Mouse (Mus musculus) limb, embryonic 12.5 days (tissue): ENCODE data around the gene Trpm4. TPM values are rescaled to one million over a fixed set of nuclear protein-coding genes. Genes with fewer than 3 reads are reported as not detected.

Experiments
- ATAC-seq: fragments of 200-750 bp; cut with Nextera tagmentation; 2 replicates; pipeline ENCODE4 v1.8.0; 2017; ENCODE audit warnings: low read depth, moderate TSS enrichment; ENCODE audit not compliant: insufficient number of reproducible peaks, insufficient read depth, low FRiP score, low TSS enrichment
- H3K27ac ChIP-seq: fragments of 300-500 bp; sonication (generic); 2 replicates; pipeline ENCODE4 v1.5.1; 2016; ENCODE audit warnings: mild to moderate bottlenecking, moderate library complexity
- H3K27me3 ChIP-seq: fragments of 300-500 bp; sonication (generic); 2 replicates; pipeline ENCODE4 v1.6.1; 2016; ENCODE audit warnings: mild to moderate bottlenecking, moderate library complexity
- H3K36me3 ChIP-seq: fragments of 300-500 bp; sonication (generic); 2 replicates; pipeline ENCODE4 v1.6.1; 2016; ENCODE audit warnings: mild to moderate bottlenecking, moderate library complexity
- H3K4me1 ChIP-seq: fragments of 300-500 bp; sonication (generic); replicated peaks from 2 replicates; pipeline ENCODE4 v1.6.1; 2016
- H3K4me2 ChIP-seq: fragments of 300-500 bp; sonication (generic); 2 replicates; pipeline ENCODE4 v1.6.1; 2016; ENCODE audit warnings: mild to moderate bottlenecking, moderate library complexity
- H3K4me3 ChIP-seq: fragments of 300-500 bp; sonication (generic); replicated peaks from 2 replicates; pipeline ENCODE4 v1.5.1; 2016; ENCODE audit warnings: mild to moderate bottlenecking
- H3K9ac ChIP-seq: fragments of 300-500 bp; sonication (generic); replicated peaks from 2 replicates; pipeline ENCODE4 v1.6.1; 2016; ENCODE audit warnings: mild to moderate bottlenecking, moderate library complexity
- H3K9me3 ChIP-seq: fragments of 300-500 bp; sonication (generic); 2 replicates; pipeline ENCODE4 v1.6.1; 2016; ENCODE audit warnings: mild to moderate bottlenecking, moderate library complexity
- WGBS: fragments of 180-500 bp; shearing (Covaris S2); methylation state at CpG from one replicate; pipeline ENCODE4 v1.1.7; 2016; 5-methylcytosine and 5-hydroxymethylcytosine counted together
- polyA plus RNA-seq: library from polyadenylated mRNA; unstranded; fragments of >200 nt; fragmentation: Nextera tagmentation; extraction: Ambion mirVana; gene quantifications from 2 replicates; pipeline ENCODE4 v1.2.1, GENCODE M21; 2016

Gene Trpm4
- polyA plus RNA-seq, 1 experiment from 2014 or later, result 16.1 TPM

GRCm38 (mm10) chr7:45331502-45331901, 2.1 kb downstream of the Trpm4 start:
- 0 out of 2 replicates have a peak, but pooled peaks cover under 1% of the 10 kb centered on the region for H3K27me3 ChIP-seq
- H3K9me3 ChIP-seq, result no peaks in the 10 kb centered on the region
- no peak overlapping the region for H3K4me2 ChIP-seq
- no peak for ATAC-seq
- no peak overlapping the region for H3K27ac ChIP-seq
- H3K9ac ChIP-seq, result no peak overlapping the region
- H3K36me3 ChIP-seq, result peaks cover 11% of the 10 kb centered on the region
- H3K4me1 ChIP-seq, result peaks cover 28% of the 10 kb centered on the region
- H3K4me3 ChIP-seq, result no peak overlapping the region
- 78% methylated on average over 6 of the region's 6 CpGs for WGBS

DNA sequence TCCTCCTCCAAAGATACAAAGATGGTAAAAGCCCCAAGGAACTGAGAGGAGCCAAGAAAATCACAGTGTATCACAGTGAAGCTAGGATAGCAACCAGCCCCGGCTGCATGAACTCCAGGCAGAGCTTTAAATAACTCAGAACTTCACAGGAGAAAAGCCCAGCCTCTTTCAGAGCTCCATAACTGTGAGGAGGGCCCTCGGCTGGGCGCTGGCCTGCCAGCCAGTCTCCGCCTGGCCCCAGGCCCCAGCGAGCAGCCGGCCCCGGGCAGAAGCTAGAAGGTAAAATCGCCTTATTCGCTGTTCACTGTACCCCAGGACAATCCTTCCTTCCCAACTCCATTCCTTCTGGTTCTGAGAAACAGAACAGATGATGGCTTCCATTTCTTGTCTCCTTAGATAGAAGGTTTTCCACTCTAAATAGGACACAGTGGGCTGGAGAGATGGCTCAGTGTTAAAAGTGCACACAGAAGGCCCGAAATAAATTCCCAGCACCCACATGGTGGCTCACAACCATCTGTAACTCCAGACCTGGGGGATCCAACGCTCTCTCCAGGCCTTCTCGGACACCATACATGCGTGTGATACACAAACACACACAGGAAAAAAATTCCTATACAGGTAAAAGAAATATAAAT, 4.6 kb downstream of the Trpm4 start:
- no peak overlapping the region for H3K27ac ChIP-seq
- H3K27me3 ChIP-seq, result no peaks in the 10 kb centered on the region
- 76% methylated on average over 13 of the region's 13 CpGs for WGBS
- H3K4me3 ChIP-seq, result no peak overlapping the region
- ATAC-seq, result no peak
- H3K4me2 ChIP-seq, result no peak overlapping the region
- peaks cover 26% of the 10 kb centered on the region for H3K36me3 ChIP-seq
- peaks cover 14% of the 10 kb centered on the region for H3K4me1 ChIP-seq
- H3K9ac ChIP-seq, result no peak overlapping the region
- 0 out of 2 replicates have a peak, but pooled peaks cover 7% of the 10 kb centered on the region for H3K9me3 ChIP-seq

DNA sequence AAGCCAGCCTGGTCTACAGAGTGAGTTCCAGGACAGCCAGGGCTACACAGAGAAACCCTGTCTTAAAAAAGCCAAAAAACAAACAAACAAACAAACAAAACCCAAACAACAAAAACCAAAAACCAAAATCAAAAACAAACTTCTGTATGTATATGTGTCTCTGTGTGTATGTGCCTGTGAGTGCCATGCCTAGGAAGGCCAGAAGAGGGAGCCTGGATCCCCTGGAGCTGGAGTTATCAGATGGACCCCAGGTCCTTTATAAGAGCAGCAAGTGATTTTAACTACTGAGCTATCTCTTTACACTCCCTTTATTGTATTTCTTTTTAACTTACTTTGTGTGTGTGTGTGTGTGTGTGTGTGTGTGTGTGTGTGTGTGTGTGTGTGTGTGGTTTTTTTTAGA, 7.8 kb downstream of the Trpm4 start:
- ATAC-seq, result no peak
- H3K4me1 ChIP-seq, result no peaks in the 10 kb centered on the region
- H3K36me3 ChIP-seq, result peaks cover 38% of the 10 kb centered on the region
- H3K27ac ChIP-seq, result no peak overlapping the region
- no peaks in the 10 kb centered on the region for H3K27me3 ChIP-seq
- 0 out of 2 replicates have a peak, but pooled peaks cover 7% of the 10 kb centered on the region for H3K9me3 ChIP-seq
- H3K4me3 ChIP-seq, result no peak overlapping the region
- H3K4me2 ChIP-seq, result no peak overlapping the region
- H3K9ac ChIP-seq, result no peak overlapping the region

- ATAC-seq, result no peak
- Histone ChIP-seq H3K9ac (no peak overlapping the region), H3K4me3 (no peak overlapping the region), H3K4me1 (no peaks in the 10 kb centered on the region), H3K9me3 (0 out of 2 replicates have a peak, but pooled peaks cover 7% of the 10 kb centered on the region), H3K27ac (no peak overlapping the region), H3K36me3 (peaks cover 44% of the 10 kb centered on the region), H3K4me2 (no peak overlapping the region), H3K27me3 (no peaks in the 10 kb centered on the region)
- 59% methylated on average over 5 of the region's 5 CpGs for WGBS
These were observed 10.5 kb downstream of the Trpm4 start for GRCm38 (mm10) chr7:45323069-45323468.

DNA sequence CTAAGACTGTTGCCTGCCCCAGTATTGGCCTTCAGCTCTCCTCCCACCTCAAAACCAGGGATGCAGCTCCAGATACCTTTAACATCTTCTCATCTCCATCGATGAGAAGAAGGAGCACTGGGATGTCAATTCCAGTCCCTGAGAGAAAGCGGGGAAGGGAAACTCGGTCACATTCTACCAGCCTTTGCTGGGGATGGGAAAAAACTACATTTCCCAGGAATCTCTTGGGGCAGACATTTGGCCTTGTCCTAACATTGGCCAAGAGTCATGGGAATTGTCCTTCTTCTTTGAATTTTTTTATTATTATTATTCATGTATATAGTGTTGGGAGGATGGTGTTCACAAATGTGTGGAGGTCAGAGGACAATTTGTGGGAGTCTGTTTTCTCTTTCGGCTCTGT, 11.3 kb downstream of the Trpm4 start:
- no peak overlapping the region for H3K4me2 ChIP-seq
- no peak overlapping the region for H3K4me3 ChIP-seq
- no peak overlapping the region for H3K27ac ChIP-seq
- peaks cover 48% of the 10 kb centered on the region for H3K36me3 ChIP-seq
- 0 out of 2 replicates have a peak, but pooled peaks cover 7% of the 10 kb centered on the region for H3K9me3 ChIP-seq
- no peak overlapping the region for H3K9ac ChIP-seq
- ATAC-seq, result no peak
- no peaks in the 10 kb centered on the region for H3K4me1 ChIP-seq
- 83% methylated on average over 4 of the region's 4 CpGs for WGBS
- no peaks in the 10 kb centered on the region for H3K27me3 ChIP-seq

GRCm38 (mm10) chr7:45316536-45316935, 17.0 kb downstream of the Trpm4 start:
- no peaks in the 10 kb centered on the region for H3K9me3 ChIP-seq
- H3K4me1 ChIP-seq, result peaks cover 23% of the 10 kb centered on the region
- H3K36me3 ChIP-seq, result peaks cover 30% of the 10 kb centered on the region
- no peak overlapping the region for H3K4me3 ChIP-seq
- H3K4me2 ChIP-seq, result no peak overlapping the region
- 93% methylated on average over 14 of the region's 14 CpGs for WGBS
- no peaks in the 10 kb centered on the region for H3K27me3 ChIP-seq
- ATAC-seq, result no peak
- H3K27ac ChIP-seq, result no peak overlapping the region
- H3K9ac ChIP-seq, result no peak overlapping the region

GRCm38 (mm10) chr7:45315182-45315701, 18.3 kb downstream of the Trpm4 start:
- Histone ChIP-seq H3K27ac (no peak overlapping the region; the same call in 1 of the 2 replicates), H3K36me3 (peaks cover 27% of the 10 kb centered on the region), H3K4me3 (no peak overlapping the region), H3K9ac (no peak overlapping the region), H3K27me3 (no peaks in the 10 kb centered on the region; the same call in 1 of the 2 replicates), H3K4me1 (peaks cover 23% of the 10 kb centered on the region), H3K9me3 (no peaks in the 10 kb centered on the region), H3K4me2 (no peak overlapping the region)
- ATAC-seq, result no peak
- WGBS, result 81% methylated on average over 10 of the region's 10 CpGs

- ATAC-seq, result no peak
- no peaks in the 10 kb centered on the region for H3K9me3 ChIP-seq
- peaks cover 32% of the 10 kb centered on the region for H3K36me3 ChIP-seq
- WGBS, result 23% methylated on average over 9 of the region's 9 CpGs
- H3K4me3 ChIP-seq, result no peak overlapping the region
- H3K27ac ChIP-seq, result peak overlapping the region; percentile 76
- peaks cover 30% of the 10 kb centered on the region for H3K4me1 ChIP-seq
- no peaks in the 10 kb centered on the region; the same call in 1 of the 2 replicates for H3K27me3 ChIP-seq
- H3K9ac ChIP-seq, result peak overlapping the region; percentile 14
- H3K4me2 ChIP-seq, result peak overlapping the region; percentile 13
These were observed 20.1 kb downstream of the Trpm4 start for GRCm38 (mm10) chr7:45313495-45313894.

GRCm38 (mm10) chr7:45312686-45313453, 20.7 kb downstream of the Trpm4 start:
- ATAC-seq, result no peak
- 18% methylated on average over 10 of the region's 10 CpGs for WGBS

GRCm38 (mm10) chr7:45312023-45312422, 21.6 kb downstream of the Trpm4 start:
- Histone ChIP-seq H3K4me2 (no peak overlapping the region), H3K27me3 (no peaks in the 10 kb centered on the region; the same call in 1 of the 2 replicates), H3K36me3 (peaks cover 30% of the 10 kb centered on the region), H3K9ac (no peak overlapping the region), H3K4me1 (peaks cover 30% of the 10 kb centered on the region), H3K9me3 (no peaks in the 10 kb centered on the region), H3K27ac (no peak overlapping the region), H3K4me3 (no peak overlapping the region)
- no peak for ATAC-seq
- WGBS, result 48% methylated on average over 8 of the region's 8 CpGs

More at GRCm38 (mm10) chr7:45312686-45313453, 20.7 kb downstream of the Trpm4 start:
- Histone ChIP-seq H3K36me3 (peaks cover 32% of the 10 kb centered on the region), H3K4me2 (peak overlapping the region; percentile 13), H3K4me3 (no peak overlapping the region), H3K9ac (peak overlapping the region; percentile 14), H3K27me3 (no peaks in the 10 kb centered on the region; the same call in 1 of the 2 replicates), H3K9me3 (no peaks in the 10 kb centered on the region), H3K27ac (peak overlapping the region; percentile 76), H3K4me1 (peaks cover 30% of the 10 kb centered on the region)

DNA sequence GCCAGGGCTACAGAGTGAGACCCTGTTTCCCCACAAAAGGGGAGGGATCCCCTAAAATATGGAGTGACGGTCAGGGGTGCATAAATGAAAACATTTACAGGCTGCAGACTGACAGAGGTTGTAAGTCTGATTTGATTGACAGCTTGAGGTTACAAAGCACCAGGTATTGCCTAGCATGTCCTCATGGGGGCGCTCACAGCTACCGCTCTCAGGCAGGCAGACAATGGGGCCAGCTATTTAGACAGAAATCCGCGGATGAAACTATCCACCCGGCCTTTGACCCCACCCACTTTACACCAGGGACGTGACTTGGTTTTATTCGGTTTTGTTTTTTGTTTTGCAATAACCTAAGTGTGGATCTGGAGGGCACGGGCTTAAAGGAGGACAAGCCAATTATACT, 24.1 kb downstream of the Trpm4 start:
- Histone ChIP-seq H3K9ac (no peak overlapping the region), H3K27me3 (no peaks in the 10 kb centered on the region; the same call in 1 of the 2 replicates), H3K4me3 (no peak overlapping the region), H3K4me1 (peaks cover 38% of the 10 kb centered on the region), H3K9me3 (no peaks in the 10 kb centered on the region), H3K36me3 (peaks cover 20% of the 10 kb centered on the region; the same call in 1 of the 2 replicates), H3K4me2 (no peak overlapping the region), H3K27ac (no peak overlapping the region)
- WGBS, result 16% methylated on average over 9 of the region's 9 CpGs
- ATAC-seq, result no peak
